Mouse (Mus musculus): ENCODE data around the gene Lrrc4b.

The Lrrc4b gene

DNA sequence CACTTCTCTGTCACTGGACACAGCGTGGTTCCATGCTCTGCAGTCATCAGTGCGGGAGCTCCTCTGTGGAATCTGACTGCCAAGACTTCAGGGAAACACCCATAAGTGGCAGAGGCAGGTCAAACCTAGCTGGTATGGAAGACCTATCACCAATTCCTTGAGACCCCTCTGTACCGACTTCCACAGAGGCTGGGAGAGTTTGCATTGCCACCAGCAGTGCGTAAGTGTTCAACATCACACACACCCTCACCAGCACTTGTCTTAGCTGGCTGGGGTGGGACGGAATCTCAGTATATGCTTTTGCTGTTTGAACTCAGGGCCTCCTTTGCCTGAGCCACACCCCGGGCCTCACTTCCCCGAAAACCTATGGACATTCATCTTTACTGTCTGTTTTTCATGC is 59.1 kb downstream of the Lrrc4b start:
- no peak for DNase-seq (ENCODE audit: low read depth)

DNA sequence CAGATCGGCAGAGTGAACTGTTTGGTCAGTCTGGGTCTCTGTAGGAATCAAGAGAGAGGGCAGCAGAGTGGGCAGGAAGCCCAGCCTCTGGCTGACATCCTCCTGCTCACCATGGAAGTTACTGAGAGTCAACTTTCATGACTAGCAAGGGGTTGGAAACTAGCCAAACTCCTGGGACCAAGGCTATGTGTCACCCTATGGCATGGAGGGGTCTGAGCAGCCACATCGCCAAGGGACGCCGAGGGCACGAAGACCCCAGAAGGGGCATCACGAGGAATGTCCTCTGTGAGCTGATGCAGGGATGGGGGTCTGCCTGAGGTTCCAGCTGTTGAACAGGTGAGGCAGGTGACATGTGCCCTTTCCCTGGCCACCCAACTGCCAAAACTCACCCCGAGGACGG is 59.7 kb downstream of the Lrrc4b start:
- no peak for DNase-seq (ENCODE audit: low read depth)

DNA sequence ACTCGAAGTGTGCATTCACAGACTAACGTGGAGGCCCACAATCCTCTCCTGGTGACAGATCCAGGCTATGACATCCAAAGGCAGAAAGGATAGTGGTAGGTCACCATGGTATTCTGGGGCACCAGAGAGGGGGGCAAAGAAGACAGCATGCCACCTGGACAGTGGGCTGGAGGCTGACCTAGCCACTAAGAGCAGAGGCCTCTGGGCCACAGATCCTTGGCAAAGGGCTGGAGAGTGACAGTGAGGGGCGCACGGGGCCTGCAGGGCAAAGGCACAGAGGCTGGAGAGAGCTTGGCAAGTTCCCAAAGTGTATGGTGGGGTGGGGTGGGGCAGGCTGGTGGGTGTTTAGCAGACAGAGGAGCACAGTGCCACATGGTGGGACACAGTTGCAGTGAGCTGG is 61.5 kb downstream of the Lrrc4b start:
- no peak for DNase-seq (ENCODE audit: low read depth)

DNA sequence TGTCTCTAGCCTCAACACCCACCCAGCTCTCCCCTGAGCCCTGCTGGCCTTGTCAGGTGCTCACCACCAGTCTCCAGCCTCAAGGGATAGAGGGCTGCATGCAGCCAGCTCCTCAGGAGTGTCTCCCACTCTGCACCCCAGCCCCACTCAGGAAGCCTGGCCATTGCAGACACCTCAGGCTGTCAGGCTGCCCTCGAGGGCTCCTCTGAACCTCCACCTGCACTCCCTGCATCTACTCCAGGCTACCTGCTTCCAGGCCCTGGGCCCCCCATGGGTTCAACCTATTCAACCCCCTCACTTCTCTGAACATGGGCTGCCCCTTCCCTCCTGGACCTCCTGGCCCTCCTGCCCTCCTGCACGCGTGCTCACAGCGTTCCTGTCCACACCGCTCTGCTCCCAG is 62.6 kb downstream of the Lrrc4b start:
- DNase-seq (ENCODE audit: low read depth), result no peak

DNA sequence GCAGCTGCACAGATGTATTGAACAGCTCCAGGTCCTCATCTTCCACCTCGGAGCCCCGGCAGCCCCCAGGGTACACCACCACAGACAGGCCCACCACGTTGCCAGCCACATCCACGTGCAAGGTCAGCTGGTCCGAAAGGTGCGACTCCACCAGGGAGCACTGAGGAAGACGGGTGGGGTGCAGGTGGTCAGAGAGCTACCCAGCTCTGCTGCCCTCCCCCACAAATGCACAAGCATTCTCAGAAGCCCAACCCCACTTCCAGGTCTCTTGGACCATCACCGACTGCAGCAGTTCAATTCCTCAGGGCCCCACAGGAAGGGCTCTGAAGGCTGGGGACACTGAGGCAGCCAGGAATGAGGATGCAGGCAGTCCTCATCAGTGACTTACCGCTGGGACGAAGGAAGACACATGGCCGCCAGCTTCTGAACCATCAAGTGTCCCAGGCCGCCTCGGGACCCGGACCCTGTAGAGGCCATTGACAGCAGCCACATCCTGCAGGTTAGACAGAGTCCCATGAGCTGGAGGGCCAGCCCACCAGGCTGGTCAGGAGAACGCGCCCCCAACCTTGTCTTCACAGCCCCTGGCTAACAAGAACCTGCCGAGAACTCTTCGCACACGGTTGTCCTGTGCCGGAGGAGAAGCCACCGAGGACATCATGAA is 63.5 kb downstream of the Lrrc4b start:
- DNase-seq (ENCODE audit: low read depth), result no peak

DNA sequence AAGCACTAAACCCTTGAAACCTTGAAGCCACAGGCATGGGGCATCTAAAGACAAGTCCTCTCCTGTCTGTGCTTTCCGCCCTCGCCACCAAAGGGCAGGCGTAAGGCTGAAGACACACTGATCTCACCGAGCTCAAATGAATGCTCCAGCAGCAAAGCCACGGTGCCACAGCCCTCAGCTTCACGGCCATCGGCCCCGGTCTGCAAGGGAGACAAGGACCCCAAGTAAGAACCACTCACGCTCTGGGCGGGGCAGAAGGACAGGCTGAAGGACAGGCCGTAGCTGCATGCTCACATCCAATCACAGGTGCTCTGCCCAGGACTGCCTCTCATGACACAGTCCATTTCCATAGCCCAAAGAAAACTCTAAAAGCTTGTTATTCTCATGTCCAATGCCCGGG is 65.9 kb downstream of the Lrrc4b start:
- DNase-seq (ENCODE audit: low read depth), result no peak

DNA sequence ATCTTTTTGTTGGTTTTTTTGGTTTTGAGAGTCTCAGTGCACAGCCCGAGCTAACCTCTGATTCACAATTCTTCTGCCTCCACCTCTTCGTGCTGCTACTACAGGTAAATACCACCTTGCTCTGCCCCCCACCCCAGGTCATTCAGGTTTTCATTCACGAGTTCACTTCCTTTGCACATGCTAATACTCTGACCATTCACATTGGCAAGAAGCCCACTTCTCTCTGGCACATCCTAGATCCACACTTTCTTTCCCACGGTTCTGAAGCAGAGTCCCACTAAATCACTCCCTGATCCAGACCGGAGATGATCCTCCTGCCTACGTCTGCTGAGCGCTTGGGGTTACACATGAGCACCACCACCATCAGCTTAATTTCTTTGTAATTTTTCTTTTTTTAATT is 66.3 kb downstream of the Lrrc4b start:
- DNase-seq (ENCODE audit: low read depth), result no peak

DNA sequence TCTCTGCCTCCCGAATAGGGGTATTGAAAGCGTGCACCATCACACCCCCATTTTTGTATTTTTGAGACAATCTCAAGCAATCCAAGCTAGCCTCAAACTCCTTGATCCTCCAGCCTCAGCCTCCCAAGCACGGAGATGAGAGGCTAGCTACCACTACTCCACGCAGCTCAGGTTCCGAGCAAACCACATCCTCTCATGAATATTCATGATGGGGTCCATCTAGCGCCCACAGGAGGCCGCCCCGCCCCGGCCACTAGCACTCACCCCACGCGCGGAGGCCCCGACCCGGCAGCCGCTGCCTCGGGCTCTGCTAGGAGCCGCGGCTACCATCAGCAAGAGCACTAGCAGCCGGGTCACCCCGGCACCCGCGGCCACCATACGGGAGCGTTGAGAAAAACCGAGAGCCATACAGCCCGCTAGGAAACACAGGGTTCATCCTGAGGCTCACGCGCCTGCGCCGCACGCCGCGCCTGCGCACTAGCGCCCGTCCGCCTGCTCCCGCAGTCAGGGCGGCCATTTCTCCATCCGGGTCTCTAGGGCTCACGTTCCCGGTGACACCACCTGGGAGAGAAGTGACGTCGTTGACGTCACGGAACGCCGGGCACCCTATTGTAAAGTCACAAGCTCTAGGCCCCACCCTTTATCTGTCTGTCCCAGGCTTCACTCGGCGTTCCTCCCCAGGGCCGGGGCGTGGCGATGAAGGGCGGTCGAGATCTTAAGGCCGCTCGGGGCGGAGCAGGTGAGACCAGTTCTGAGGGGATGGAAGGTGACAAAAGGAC is 67.4 kb downstream of the Lrrc4b start, which contains the start of the genes Emc10 and Fam71e1:
Emc10 (minus strand) TSS at position 538 of the 779 bp plus-strand sequence.
Fam71e1 (plus strand) TSS at position 590 of the 779 bp plus-strand sequence.
- DNase-seq (ENCODE audit: low read depth), result peak; percentile 99

DNA sequence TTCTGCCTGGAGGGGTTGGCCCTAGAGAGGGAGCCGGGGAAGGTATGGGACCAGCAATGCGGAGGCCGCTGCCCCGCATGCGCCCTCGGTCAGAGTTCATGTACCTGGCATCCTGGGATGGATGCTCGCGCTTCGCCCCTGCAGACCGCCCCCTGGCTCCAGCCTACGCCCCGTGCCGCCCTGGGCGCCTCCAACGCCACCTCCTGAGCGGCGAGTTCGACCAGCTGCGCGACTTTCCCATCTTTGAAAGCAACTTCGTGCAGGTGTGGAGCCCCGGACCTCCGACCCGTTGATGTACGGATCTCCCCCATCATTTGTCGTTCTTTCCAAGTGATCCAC is 67.9 kb downstream of the Lrrc4b start:
- DNase-seq (ENCODE audit: low read depth), result no peak

DNA sequence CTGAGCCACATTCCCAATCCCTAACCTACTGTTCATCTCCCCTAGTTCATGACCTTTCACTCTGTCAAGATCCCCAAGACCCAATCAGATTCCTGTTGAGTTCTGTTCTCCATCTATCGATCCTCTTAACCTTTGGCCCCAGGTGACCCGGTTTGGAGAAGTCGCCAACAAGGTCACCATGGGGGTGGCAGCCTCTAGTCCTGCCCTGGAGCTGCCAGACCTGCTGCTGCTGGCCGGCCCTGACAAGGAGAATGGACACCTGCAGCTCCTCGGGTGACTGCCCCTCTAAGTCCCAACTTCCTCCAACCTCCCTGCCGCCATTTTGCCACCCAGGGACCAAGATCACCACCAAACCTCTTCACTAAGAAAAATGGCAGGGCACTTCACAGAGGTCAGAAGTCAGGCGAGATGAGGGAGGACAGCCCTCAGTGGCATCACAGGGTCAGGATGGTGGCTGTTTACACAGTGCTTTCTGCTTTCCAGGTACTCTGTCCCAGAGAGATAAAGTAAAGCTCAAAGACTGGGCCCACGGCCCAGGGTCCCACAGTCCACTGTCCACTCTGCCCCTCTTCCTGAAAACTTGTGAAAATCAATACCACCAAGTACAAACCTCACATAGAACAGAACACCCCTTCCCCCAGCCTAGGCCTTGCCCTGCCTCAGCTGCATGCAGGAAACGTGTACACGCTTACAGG is 68.7 kb downstream of the Lrrc4b start:
- DNase-seq (ENCODE audit: low read depth), result no peak

DNA sequence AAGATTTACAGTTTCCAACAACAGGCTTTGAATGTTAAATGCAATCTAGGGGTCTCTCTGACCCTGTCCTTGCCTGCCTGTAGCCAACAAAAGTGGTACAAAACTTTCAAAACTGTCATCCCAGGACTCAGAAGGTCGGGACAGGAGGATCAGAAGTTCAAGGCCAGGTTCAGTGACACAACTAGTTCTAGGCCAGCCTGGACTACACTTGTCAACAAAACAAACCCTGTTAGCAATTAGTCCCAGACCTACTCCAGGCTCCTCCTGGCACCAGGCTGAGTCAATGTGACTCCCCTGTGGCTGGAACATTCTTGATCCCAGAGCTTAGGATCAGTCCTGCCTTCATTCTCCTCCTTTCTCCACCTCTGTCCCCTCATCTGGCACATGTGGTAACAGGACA is 70.1 kb downstream of the Lrrc4b start:
- no peak for DNase-seq (ENCODE audit: low read depth)

DNA sequence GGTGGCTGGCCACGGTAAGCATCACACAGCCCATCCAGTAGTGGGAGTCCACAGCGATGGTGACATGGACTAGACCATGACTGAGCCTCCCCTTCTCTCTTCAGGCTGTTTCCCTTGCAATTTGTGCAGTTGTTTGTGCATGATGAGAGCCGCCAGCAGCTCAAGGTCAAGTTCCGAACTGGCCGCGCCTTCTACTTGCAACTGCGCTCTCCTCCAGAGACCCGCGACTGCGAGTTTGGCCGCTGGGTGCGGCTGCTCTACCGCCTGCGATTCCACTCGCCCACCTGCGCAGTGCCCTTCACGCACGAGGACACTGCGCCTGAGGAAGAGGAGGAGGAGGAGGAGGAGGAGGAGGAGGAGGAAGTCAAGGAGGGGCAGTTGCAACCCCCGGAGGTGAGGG is 71.2 kb downstream of the Lrrc4b start:
- DNase-seq (ENCODE audit: low read depth), result no peak

DNA sequence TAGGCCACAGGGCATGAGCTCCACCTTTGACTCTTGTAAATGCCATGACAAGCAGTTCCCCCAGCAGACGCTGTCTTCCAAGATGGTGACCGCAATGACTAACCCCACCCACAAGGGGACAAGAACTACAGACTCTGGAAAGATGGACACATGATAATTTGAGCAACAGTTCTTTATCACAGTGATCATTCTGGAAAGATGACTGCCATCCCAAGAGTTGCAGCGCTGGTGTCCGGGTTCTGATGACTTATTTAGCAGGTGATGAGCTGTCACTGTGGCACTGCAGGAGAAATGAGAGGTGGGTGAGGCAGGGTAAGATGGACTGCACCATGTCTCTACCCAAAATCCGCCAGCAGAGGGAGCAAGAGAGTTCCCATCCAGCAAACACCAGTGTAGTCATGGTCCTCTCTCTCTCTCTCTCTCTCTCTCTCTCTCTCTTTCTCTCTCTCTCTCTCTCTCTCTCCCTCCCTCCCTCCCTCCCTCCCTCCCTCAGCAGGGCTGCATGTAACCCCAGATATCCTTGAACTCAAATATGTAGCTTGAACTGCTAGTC is 72.8 kb downstream of the Lrrc4b start:
- DNase-seq (ENCODE audit: low read depth), result peak; percentile 50

DNA sequence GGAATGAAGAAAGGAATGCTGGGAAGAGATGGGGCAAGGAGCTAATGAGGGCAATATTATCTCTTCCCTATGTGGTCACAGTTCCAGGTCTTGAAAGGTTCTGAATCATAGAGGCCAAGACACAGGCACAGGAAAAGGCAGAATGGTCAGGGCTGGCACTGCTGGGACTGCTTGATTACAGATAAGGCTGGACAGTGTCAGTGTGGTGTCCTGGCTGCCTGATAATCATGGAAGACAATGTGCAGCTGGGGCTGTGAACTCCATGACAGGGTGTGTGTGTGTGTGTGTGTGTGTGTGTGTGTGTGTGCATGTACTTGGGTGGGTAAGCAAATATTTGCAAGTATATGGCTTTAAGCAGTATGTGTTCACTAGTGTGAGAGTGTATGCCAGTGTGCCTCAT is 78.7 kb downstream of the Lrrc4b start:
- DNase-seq (ENCODE audit: low read depth), result no peak
